Mouse (Mus musculus): ENCODE results near the gene Colca2.

Colca2 gene

DNA sequence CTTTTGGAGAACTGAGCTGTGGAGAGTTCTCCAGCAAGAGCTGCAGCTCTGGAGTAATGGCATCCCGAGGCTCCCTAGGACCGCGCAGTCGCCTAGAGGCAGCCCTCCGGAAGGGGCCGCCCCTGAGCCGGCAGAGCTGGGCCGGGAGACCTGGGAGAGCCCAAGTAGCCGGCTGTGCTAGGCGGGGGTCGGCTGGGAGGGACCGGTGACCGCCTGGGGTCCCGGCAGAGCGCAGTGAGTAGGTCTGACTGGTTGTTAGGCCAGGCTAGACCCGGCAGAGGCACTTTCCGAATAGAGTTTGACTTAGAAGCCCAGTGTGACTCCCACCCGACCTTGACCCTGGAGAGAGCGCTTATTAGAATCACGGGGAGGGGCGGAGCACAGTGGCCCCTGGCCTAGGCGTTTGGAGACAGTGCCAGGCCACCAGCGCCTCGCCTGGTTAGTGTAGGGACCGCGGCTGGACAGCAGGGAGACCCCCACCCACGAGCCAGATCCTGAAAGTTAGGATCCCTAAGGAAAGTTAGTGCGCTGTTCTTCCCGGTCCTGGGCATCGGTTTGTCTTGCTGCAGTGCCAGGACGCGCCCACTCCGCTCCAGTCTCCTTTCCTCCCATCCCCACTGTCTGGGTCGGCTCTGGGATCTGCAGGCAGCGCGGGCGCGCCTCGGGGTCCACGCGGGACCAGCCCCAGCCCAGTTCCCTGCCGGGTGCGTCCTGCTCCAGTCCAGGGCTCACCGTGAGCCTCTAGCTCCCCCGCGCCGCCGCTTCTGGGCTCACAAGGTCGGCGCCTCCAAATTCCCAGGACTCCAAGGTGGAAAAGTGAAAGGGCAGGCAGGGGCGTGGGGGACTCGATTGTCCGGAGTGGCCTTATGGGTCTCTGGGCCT, at the start of gene Colca2:
TSS of gene Colca2 (minus strand) at position 70 of the 882 bp plus-strand sequence.
- no peak for DNase-seq (ENCODE audit: low read depth)

DNA sequence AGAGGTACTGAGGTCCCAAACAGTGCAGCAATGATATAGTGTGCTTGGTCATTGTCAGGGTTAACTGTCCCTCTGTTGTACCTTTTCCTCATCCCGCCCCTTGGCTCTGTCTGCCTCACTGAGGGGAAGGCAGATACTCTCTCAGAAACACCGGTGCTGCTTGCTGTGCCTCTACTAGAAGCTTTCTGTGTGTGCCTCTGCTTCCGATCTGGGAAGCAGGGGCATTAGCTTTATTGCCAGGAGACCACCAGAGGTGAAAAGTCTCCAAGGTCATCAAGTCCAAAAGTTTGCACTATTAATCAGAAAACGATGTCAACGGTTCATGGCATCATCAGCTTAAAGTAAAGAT, 49.2 kb upstream of the Colca2 start:
- DNase-seq (ENCODE audit: low read depth): no peak

DNA sequence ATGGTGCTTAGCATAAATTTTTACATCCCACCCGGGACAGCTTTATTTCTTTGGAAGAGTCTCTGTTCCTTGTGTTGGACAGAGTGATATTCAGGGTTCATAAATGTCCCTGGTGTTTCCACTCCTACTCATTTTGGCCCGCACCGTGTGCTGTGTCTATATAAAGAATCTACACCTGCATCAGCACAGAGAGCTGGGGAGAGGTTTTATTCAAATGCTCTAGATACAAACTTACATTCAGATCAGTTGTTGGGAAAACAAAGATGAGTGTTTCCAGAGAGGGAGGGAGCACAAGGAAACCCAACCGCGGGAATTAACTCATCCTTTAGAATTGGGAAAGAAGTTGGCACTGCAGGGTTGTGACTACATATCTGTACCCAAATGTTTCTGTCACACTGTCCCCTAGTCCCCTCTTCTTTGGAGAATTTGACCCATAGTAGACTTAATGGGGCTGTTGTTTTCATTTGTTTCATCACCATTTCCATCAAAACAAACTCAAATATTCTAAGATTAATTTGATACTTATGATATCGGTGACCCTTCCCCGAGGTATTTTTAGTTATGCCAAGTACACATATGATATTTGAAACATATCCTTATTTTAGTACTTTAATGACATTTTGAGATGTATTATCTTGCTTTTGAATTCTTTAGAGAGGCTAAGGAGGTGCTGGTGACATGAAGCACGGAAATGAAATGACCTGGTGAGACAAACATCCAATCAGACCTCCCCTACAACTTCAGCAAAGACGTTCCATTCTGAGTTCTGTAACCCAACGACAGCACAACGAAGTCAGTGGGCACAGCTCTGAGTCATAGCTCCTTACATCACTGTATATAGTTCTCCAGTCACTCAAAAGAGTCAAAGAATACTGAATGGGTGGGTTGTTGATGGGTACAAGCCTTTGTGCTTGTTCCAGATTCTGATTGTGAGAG, 48.5 kb upstream of the Colca2 start:
- no peak for DNase-seq (ENCODE audit: low read depth)

DNA sequence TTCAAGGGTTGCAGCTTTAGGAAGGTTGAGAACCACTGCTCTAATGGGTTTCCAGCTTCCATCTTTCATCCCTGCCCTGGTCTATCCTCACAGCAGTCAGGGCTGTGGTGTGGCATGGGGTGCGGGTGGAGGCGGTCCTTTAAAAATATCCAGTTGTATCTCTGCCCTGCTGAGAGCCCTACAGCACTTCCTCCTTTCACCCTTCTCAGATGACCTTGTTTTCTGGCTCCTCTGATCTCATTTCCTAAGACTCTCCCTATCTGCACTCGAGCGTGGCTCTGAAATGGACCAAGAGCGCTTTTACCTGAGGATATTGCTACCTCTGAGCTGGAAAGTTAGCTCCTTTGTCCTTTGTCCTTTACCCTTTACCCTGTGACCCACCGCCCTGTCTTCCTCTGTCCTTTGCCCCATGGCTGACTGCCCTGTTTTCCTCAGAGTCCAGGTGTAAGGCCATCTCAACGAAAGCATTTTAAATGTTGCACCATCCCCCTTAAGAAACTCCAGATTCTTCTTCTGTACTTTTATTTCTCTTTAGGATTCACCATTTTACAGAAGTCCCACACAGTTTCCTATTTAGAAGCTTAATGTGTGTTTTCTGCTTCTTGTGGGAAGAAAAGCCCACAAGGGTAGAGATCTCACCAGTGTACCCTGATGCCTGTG, 46.2 kb upstream of the Colca2 start:
- DNase-seq (ENCODE audit: low read depth): no peak

DNA sequence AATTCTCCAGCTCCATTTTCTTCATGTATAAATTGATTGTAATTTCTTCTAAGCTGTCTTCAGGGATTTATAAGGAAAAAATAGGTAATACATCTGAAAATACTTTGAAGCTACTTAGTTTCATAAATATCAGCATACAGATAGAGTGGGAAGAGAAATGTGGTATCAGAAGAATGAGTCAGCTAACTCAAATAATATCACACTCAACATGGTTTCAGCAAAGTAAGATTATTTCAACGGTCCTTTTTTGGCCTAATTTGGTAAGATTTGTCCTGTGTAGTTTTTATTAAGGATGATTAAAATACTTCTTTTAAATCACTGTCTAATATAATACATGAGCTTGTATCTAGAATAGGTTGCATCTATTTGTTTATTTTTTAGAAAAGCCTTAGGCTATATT, 41.7 kb upstream of the Colca2 start:
- DNase-seq (ENCODE audit: low read depth): no peak

DNA sequence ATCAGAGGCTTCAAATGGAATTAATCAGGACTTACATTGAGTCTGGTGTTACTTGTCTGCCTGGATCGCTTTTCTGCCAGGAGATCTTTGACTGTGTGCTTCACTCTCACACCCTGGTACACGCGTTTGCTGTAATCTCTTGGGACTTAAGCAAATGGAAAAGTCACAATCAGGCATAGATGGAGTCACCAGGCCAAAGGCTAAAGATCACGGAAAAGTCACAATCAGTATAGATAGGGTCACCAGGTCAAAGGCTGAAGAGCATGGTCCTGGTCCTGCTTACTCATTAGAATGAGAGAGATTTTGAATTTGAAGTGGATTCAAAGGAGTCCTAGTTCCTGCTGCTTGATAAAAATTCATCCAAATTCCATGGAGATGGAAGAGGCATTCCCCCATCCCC, 39.9 kb upstream of the Colca2 start:
- DNase-seq (ENCODE audit: low read depth): no peak

DNA sequence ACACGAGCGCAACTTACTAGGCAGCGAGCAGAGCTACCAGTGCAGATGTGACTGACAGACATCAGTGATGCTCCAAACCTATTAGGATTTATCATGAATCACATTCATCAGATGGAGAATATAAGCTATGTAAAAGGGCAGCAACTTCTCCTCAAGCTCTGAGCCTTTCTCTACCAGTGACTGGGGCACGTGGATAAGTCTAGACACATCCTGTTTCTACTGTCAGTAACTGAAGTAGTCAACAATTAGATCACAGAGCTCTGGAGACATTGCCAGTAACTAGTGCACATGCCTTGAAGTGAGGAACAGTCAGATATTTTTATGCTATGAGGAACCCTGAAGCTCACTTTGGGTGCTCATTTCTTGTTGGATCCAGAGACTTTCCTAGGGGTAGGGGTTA, 39.0 kb upstream of the Colca2 start:
- DNase-seq (ENCODE audit: low read depth): no peak

DNA sequence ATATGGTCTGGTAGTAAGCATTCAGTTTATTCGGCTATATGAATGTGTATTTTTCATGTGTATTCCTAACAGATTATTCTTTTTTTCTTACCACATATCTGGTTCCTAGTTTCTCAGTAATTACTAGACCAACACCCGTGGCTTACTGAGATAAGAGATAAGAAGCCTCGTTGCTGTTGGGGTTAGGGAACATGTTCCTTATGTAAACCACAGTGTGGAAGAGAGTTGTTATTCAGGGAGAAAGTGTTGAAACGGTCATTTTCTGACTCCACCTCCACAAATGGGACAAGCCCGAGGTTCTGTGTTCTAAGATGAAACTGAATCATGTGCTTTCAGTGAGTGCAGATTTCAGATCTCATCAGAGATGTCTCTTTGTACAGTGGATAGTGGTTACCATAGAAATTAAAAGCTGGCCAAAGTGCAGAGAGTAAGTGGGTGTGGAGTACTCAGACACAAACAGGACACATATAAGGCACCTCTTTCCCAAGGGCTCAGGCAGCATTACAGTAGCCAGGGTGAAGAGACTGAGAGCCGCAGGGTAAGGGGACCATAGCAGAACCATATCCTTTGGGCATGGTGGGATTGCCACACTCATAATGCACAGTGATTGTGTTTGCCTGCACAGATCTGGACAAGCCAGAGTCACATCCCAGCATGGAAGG, 37.2 kb upstream of the Colca2 start:
- DNase-seq (ENCODE audit: low read depth): peak; percentile 34

DNA sequence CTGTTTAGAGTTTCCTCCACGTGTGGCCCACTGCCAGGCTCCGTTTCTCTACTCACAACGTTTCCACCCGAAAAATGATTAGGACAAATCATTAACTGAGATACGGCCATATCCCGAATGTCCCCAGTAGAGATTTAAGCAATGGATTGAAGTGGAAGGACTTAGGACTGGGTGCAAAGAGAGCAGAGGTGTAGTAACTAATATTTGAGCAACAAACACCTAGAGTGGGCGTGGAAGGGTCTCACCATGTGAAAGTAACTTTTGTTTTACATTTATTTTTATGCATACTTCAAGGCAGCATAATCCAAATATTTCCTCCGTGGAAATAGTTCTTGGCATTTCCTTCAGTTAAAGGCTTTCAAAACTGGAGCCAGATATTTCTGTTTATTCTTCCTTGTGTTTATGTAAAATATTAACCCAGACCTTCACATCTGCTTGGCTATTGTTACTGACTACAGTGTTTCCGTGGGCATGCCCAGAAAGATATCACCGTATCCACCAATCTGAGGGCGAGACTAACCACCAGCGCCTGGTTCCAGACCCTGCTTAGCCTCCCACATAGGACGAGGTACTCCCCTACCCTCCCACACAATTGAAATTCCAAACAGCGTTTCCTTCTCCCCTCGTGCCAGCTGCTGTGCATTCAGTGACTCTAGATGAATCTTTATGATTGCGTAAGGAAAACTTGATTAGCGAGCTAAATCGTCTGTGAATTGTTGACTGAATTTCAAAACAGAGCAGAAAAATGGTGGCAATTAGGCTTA, 34.4 kb upstream of the Colca2 start:
- DNase-seq (ENCODE audit: low read depth): no peak

DNA sequence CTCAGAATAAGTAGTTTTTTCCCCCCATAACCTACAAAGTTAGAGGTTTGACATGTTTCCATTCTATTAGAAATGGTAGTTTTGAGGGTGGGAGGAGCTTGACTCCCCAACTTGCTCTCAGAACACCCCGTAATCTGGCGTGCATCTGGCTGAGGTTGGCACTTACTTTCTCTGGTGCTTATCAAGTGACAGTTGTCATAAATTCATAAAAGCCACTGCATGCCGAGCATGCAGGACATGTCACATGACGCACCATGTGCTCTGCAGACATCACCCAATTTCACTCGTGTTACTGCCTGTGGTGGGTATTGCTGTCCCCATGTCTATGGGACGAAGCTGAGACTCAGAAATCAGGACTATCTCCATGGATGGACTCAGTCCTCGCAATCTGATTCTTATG, 32.1 kb upstream of the Colca2 start:
- DNase-seq (ENCODE audit: low read depth): no peak

DNA sequence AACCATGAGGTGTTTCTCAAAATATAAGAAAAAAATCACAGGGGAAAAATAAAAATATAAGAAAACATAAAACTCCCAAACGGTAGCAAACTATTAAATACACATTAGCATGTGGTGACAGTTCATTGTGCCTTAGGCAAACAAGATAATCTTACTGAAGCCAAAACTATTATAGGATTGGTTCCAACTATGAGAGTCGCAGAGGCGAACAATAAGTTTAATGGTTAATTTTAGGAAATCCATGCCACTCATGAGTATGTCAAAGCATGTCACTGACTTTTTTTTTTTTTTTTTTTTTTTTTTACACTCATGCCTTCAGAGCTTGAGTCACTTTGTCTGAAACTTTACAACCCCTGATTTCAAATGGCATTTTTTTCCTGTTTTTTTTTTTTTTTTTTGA, 28.0 kb upstream of the Colca2 start:
- DNase-seq (ENCODE audit: low read depth): no peak

DNA sequence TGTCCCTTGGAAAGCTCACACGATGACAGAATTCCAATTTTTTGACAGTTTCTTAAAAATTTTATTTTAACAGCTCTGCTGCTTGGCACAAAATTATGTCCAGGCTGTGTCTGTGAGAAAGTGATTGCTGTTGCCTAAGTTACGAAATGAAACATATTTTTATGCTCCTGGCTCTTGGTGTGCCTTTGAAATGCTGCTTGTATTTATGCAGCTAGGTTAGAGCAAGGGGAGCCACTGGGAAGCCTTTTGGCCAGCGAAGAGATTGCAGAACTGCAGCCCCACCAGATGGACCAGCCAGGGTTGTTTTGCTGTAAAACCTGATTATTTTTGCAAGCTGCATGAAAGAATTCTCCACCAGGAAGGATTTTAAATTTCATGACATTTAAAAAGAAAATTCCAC, 26.8 kb upstream of the Colca2 start:
- DNase-seq (ENCODE audit: low read depth): no peak

DNA sequence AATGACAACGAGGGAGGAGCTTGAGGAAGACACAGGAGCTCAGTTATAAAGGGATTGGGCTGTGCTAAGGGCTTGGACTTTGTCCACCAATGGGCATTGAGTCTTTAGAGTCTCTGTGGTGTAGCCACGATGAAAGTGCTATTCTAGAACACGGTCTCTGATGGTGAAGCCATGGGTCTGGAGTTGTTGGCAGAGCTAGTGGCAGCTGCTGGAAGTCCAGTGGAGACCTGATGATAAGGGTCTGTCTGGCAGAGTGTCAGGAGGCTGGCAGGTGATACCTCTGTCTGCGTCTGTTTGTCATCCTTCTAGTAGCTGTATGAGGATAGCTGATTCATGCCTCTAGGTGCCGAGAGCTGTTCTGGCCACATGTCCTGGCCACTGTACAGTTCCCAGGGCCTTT, 25.6 kb upstream of the Colca2 start:
- no peak for DNase-seq (ENCODE audit: low read depth)

DNA sequence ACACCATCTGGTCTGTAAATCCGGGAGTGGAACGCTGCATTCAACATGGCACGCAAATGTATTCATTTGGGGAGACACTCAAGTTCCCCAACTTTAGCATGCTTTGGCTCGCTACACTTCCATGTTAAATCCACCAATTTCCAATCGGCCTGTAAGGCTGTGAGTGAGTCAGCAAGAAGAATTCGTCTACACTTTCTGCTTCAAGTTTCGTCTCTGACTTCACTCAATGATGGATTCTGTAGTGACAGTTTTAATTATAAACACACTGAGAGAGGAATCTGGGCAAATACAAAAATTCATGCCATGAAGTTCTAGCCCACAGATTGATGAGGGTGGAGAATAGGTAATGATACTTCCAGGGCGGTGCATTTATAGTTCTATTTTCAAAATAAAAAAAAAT, 15.2 kb upstream of the Colca2 start:
- no peak for DNase-seq (ENCODE audit: low read depth)

DNA sequence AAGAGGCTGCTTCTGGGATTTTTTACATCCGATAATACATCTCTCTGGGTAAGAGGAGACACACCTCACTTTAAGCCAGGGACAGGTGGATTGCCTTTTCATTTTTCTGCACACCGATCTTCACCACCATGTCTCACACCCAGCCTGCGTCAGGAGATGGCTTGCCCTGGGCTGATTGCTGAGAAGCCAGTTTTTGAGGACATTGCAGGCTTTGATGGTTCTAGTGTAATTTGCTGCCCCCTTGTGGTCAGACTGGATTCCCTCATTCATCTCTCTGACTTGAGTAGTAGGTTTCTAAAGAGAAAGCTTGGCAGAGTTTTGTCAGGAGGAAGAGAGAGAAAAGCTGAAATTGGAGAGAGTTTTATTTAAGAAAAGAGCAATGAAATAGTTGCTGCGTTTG, 14.3 kb upstream of the Colca2 start:
- peak; percentile 60 for DNase-seq (ENCODE audit: low read depth)

DNA sequence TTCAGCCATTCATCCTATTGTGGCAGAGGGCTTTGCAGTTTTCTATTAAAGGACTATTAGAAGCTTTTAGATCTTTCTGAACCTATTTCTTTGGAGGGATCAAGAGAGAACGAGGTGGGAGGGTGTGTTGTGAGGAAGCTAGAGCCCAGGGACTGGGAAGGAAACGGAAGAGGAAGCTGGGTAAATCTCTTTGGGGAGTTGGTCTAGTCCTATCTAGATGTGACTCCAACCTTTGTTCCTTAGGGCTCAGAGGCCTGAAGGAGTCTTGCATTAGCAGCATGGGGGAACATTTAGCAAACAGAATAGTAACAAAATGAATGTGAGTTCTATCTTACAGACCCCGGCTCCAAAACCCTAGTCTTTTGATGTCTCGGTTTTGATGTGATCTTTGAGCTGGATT, 12.6 kb upstream of the Colca2 start:
- no peak for DNase-seq (ENCODE audit: low read depth)

DNA sequence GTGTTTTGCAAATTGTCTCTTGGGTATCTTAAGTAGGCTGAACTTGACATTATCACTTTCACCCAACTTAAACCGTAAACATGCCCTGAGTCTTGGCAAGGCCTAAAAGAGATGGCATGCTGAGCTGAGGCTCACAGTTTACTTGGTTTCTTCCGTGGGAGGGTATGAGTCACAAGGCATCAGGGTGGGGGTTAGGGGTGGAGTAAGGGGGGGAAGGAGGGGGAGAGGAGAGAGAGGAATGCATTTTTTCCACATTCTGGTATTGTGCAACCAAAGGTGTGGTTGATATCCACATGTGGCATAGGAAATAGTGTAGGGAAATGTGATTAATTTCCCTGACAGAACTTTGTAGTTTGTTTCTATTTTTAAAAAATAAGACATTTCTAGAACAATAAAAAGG, 7.7 kb upstream of the Colca2 start:
- no peak for DNase-seq (ENCODE audit: low read depth)

DNA sequence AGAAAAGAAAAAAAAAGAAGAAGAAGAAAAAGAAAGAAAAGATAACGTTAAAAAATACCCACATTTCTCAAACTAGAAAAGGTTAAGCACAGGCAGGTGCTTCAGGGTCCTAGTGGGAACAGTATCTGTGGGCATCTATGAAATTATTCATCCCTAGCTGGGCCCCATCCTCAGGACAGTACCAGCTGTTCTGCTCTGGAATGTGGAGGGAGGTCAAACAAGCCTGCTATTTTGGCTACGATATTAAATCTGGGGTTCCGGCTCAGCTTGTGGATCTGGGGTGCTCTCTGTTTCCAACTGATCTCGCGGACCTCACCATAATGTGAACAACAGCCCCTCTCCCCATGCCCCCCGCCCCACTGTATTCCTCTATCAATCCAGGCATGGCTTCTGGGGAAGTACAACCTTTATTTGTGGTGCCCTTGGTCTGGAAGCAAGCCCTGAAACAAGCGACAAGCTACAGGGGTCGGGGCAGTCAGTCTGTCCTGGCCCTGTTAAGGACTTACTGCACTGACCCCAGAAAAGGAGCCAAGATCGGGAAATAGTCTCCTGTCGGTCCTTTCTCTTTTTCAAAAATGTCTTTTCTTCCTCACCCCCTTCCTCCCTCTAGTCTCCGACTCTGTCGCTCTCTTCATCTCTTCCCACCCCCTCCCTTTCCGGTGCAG, 403 bp downstream of the Colca2 start:
- no peak for DNase-seq (ENCODE audit: low read depth)

DNA sequence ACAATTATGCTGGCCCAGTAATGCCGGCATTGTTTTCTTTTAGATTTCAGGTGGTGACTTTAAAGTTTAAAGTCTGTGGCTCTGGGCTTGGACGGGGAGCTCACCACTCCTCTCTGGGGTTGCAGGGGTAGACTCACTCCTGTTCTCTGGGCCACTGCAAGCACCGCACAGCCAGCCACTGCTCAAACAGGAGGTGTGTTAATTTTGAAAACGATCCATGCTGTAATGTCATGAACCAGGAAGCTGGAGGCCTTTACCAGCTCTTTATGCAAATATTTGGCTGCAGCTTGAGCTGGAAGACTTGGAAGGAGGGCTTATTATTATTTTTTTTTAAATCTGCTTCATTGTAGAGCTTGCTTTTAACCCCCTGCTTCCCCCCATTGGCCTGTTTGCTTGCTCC, 3.7 kb downstream of the Colca2 start:
- DNase-seq (ENCODE audit: low read depth): no peak

DNA sequence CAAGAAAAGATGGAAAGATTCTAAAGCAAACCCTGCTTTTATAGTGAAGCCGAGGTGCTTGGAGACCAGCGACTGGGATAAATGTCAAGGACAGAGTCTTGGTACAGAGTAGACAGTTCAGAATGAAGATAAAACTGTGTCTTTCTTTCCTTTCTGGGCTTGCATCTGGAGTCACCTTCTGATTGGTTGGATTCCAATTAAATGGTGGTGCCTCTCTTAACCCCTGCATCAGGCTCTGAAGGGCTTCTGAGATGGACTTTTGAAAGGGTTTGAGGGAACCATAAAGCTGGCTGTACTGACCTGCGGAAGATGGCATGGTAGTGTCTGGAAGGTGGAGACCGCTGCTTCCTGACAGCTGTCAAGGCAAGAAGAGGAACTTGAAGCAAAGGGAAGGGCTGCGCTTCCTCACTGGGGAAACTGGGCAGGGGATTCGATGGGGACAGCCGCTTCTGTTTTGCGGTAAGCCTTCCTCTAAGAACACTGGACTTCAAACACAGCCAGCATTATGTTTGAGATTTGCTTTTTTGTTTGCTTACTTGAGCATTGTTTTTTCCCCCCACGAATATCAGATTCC, 4.7 kb downstream of the Colca2 start:
- DNase-seq (ENCODE audit: low read depth): no peak
